Mouse (Mus musculus) macrophage (primary cell): Measurements from ENCODE around the gene Sema3g. TPM values are rescaled to one million over a fixed set of nuclear protein-coding genes. Genes with fewer than 3 reads are reported as not detected.

Experiments used
- H3K27ac ChIP-seq: fragments of 350-480 bp; formaldehyde crosslinking; 2 replicates; pipeline ENCODE4 v1.9.0; 2021
- H3K36me3 ChIP-seq: fragments of 350-480 bp; formaldehyde crosslinking; 2 replicates; pipeline ENCODE4 v1.9.0; 2021; ENCODE audit errors: inconsistent target
- H3K4me3 ChIP-seq: fragments of 350-480 bp; formaldehyde crosslinking; 2 replicates; pipeline ENCODE4 v1.9.0; 2021; ENCODE audit errors: inconsistent target
- H3K79me2 ChIP-seq: fragments of 350-480 bp; formaldehyde crosslinking; 2 replicates; pipeline ENCODE4 v1.9.0; 2021; ENCODE audit errors: inconsistent target
- WGBS: methylation state at CpG from one replicate; pipeline ENCODE4 v1.1.7; 2026; ENCODE audit warnings: inconsistent platforms; ENCODE audit not compliant: missing documents; 5-methylcytosine and 5-hydroxymethylcytosine counted together
- polyA plus RNA-seq: library from polyadenylated mRNA; stranded (reverse); fragments of 250-400 nt; gene quantifications from 3 replicates; pipeline ENCODE4 v1.2.4, GENCODE M21; 2018; ENCODE audit warnings: inconsistent platforms

Sema3g gene
- polyA plus RNA-seq, 1 experiment from 2014 or later = not detected

GRCm38 (mm10) chr14:31260374-31260773 lies 42.7 kb downstream of the Sema3g start:
- no peaks in the 10 kb centered on the region for H3K79me2 ChIP-seq
- H3K36me3 ChIP-seq = peaks cover 54% of the 10 kb centered on the region
- H3K27ac ChIP-seq = no peak overlapping the region
- no peak overlapping the region for H3K4me3 ChIP-seq
- 96% methylated on average over 4 of the region's 4 CpGs for WGBS

GRCm38 (mm10) chr14:31260932-31261331 lies 43.3 kb downstream of the Sema3g start:
- Histone ChIP-seq H3K36me3 (peaks cover 48% of the 10 kb centered on the region), H3K4me3 (no peak overlapping the region), H3K79me2 (no peaks in the 10 kb centered on the region), H3K27ac (no peak overlapping the region)
- WGBS = 94% methylated on average over 9 of the region's 9 CpGs

GRCm38 (mm10) chr14:31267649-31268048 lies 50.0 kb downstream of the Sema3g start:
- Histone ChIP-seq H3K27ac (no peak overlapping the region), H3K79me2 (no peaks in the 10 kb centered on the region), H3K36me3 (no peaks in the 10 kb centered on the region), H3K4me3 (no peak overlapping the region)
- WGBS = 95% methylated on average over 9 of the region's 11 CpGs

- Histone ChIP-seq H3K79me2 (no peaks in the 10 kb centered on the region), H3K36me3 (no peaks in the 10 kb centered on the region), H3K4me3 (no peak overlapping the region), H3K27ac (no peak overlapping the region)
- 91% methylated on average over 9 of the region's 9 CpGs for WGBS
Measured at GRCm38 (mm10) chr14:31268301-31269001, 50.8 kb downstream of the Sema3g start.

GRCm38 (mm10) chr14:31269456-31270100 lies 51.9 kb downstream of the Sema3g start:
- Histone ChIP-seq H3K36me3 (no peaks in the 10 kb centered on the region), H3K79me2 (no peaks in the 10 kb centered on the region), H3K4me3 (no peak overlapping the region), H3K27ac (no peak overlapping the region)
- WGBS = 33% methylated on average over 27 of the region's 28 CpGs

- no peaks in the 10 kb centered on the region for H3K79me2 ChIP-seq
- H3K27ac ChIP-seq = no peak overlapping the region
- no peaks in the 10 kb centered on the region for H3K36me3 ChIP-seq
- 92% methylated on average over 6 of the region's 6 CpGs for WGBS
- H3K4me3 ChIP-seq = no peak overlapping the region
Measured at GRCm38 (mm10) chr14:31271121-31271520, 53.5 kb downstream of the Sema3g start.

- Histone ChIP-seq H3K4me3 (no peak overlapping the region), H3K36me3 (no peaks in the 10 kb centered on the region), H3K79me2 (no peaks in the 10 kb centered on the region), H3K27ac (no peak overlapping the region)
- 29% methylated on average over 7 of the region's 7 CpGs for WGBS
Measured at GRCm38 (mm10) chr14:31272164-31272563, 54.5 kb downstream of the Sema3g start.

Other genes starting within 250 kb of the Sema3g start
- 25.5 to 38.1 TPM (median 30.8 TPM) in 3 replicates for gene Glt8d1, start 216.5 kb upstream of the Sema3g start, polyA plus RNA-seq
- gene Spcs1, start 216.2 kb upstream of the Sema3g start, polyA plus RNA-seq = 227 to 384 TPM (median 331 TPM) in 3 replicates
- gene Pbrm1, start 198.7 kb upstream of the Sema3g start, polyA plus RNA-seq = 19.0 to 25.4 TPM (median 21.5 TPM) in 3 replicates
- gene Gnl3, start 198.7 kb upstream of the Sema3g start, polyA plus RNA-seq = 29.0 to 64.4 TPM (median 63.1 TPM) in 3 replicates
- 5.9 to 64.8 TPM (median 39.9 TPM) in 3 replicates for gene Smim4, start 88.9 kb upstream of the Sema3g start, polyA plus RNA-seq
- 64.0 to 97.6 TPM (median 77.4 TPM) in 3 replicates for gene Nt5dc2, start 86.8 kb upstream of the Sema3g start, polyA plus RNA-seq
- gene Stab1, start 49.2 kb upstream of the Sema3g start, polyA plus RNA-seq = 241 to 829 TPM (median 623 TPM) in 3 replicates
- gene Tnnc1, start 9.5 kb upstream of the Sema3g start, polyA plus RNA-seq = 0.50 to 1.8 TPM (median 0.95 TPM) in 3 replicates
- gene Nisch, start 914 bp upstream of the Sema3g start, polyA plus RNA-seq = 163 to 251 TPM (median 201 TPM) in 3 replicates
- 4.8 to 7.5 TPM (median 6.3 TPM) in 3 replicates for gene Phf7, start 33.5 kb downstream of the Sema3g start, polyA plus RNA-seq
- 28.5 to 31.0 TPM (median 30.7 TPM) in 3 replicates for gene Bap1, start 33.6 kb downstream of the Sema3g start, polyA plus RNA-seq
- not detected in 3 replicates for gene Dnah1, start 106.0 kb downstream of the Sema3g start, polyA plus RNA-seq
- gene Capn7, start 118.8 kb downstream of the Sema3g start, polyA plus RNA-seq = 31.0 to 52.6 TPM (median 34.4 TPM) in 3 replicates
- gene Sh3bp5, start 218.2 kb downstream of the Sema3g start, polyA plus RNA-seq = 90.6 to 150 TPM (median 150 TPM) in 3 replicates